Mouse (Mus musculus) CH12.LX (cell line): ENCODE data around the gene Tbx20. TPM values are rescaled to one million over a fixed set of nuclear protein-coding genes. Genes with fewer than 3 reads are reported as not detected.

Experiments used
- DNase-seq: peaks from one replicate; pipeline ENCODE4 v3.0.0-alpha.2; 2013; ENCODE audit errors: extremely low read depth
- H3K27ac ChIP-seq: 2 replicates; pipeline ENCODE4 v1.5.1; 2012; ENCODE audit warnings: low read depth, mild to moderate bottlenecking, control low read depth, moderate library complexity; ENCODE audit not compliant: insufficient read depth
- H3K27me3 ChIP-seq: replicated peaks from 2 replicates; pipeline ENCODE3; 2012; ENCODE audit warnings: inconsistent platforms
- H3K36me3 ChIP-seq, 2 experiments: replicated peaks in 1 of 2; 2 replicates each; pipeline versions ENCODE3 to v1.6.1; 2012; ENCODE audit warnings: inconsistent platforms in 1 of 2, low read length in 1 of 2, mild to moderate bottlenecking in 1 of 2, mixed read lengths in 1 of 2, moderate library complexity in 1 of 2; ENCODE audit not compliant: control insufficient read depth in 1 of 2, insufficient read depth in 1 of 2
- H3K4me1 ChIP-seq, 2 experiments: 2 replicates each; pipeline ENCODE4 v1.6.1; 2012; ENCODE audit warnings: inconsistent platforms in 1 of 2, moderate library complexity in 1 of 2; ENCODE audit not compliant: insufficient read depth in 2 of 2, control insufficient read depth in 1 of 2
- H3K4me2 ChIP-seq: 2 replicates; pipeline ENCODE4 v1.6.1; 2012; ENCODE audit warnings: low read depth, mild to moderate bottlenecking, control low read depth; ENCODE audit not compliant: poor library complexity, insufficient read depth, severe bottlenecking
- H3K4me3 ChIP-seq, 3 experiments: fragments of 150-350 bp in 1 of 3; sonication (generic) in 1 of 3; replicated peaks in 1 of 3; 2 replicates each; pipeline versions ENCODE3 to v1.5.1; 2011 to 2012; ENCODE audit warnings: low read depth in 2 of 3, low read length in 2 of 3, mild to moderate bottlenecking in 2 of 3, moderate library complexity in 2 of 3, control low read depth in 1 of 3, improper control_type of control experiment in 1 of 3, inconsistent platforms in 1 of 3, mixed read lengths in 1 of 3; ENCODE audit not compliant: poor library complexity in 1 of 3
- H3K79me2 ChIP-seq: replicated peaks from 2 replicates; pipeline ENCODE4 v1.6.1; 2012; ENCODE audit warnings: mild to moderate bottlenecking, moderate library complexity; ENCODE audit not compliant: control insufficient read depth, poor library complexity, insufficient read depth, severe bottlenecking; ENCODE audit errors: extremely low read depth
- H3K9ac ChIP-seq: 2 replicates; pipeline ENCODE4 v1.6.1; 2012; ENCODE audit warnings: low read depth, mild to moderate bottlenecking, control low read depth, moderate library complexity; ENCODE audit not compliant: insufficient read depth
- H3K9me3 ChIP-seq: replicated peaks from 2 replicates; pipeline ENCODE3; 2012; ENCODE audit warnings: low read length, inconsistent platforms, mixed read lengths
- BHLHE40 ChIP-seq: IDR thresholded peaks from 2 replicates; pipeline ENCODE4 v1.6.1; 2011; ENCODE audit warnings: mild to moderate bottlenecking, low read depth, low read length, improper control_type of control experiment
- CHD1 ChIP-seq: IDR thresholded peaks from 2 replicates; pipeline ENCODE4 v1.6.1; 2012; ENCODE audit warnings: low read depth, low read length, improper control_type of control experiment, inconsistent platforms
- CTCF ChIP-seq, 2 experiments: IDR thresholded peaks in 1 of 2; conservative IDR thresholded peaks in 1 of 2; 2 replicates each; pipeline ENCODE4 v1.5.1; 2011 to 2012; ENCODE audit warnings: low read depth in 2 of 2, low read length in 2 of 2, improper control_type of control experiment in 1 of 2, inconsistent platforms in 1 of 2, mild to moderate bottlenecking in 1 of 2, moderate library complexity in 1 of 2
- E2F4 ChIP-seq: IDR thresholded peaks from 2 replicates; pipeline ENCODE4 v1.6.1; 2011; ENCODE audit warnings: low read depth, low read length, improper control_type of control experiment; ENCODE audit not compliant: insufficient replicate concordance
- GABPA ChIP-seq: IDR thresholded peaks from 2 replicates; pipeline ENCODE4 v1.6.1; 2012; ENCODE audit warnings: low read depth, low read length, improper control_type of control experiment, inconsistent platforms; ENCODE audit not compliant: insufficient replicate concordance
- IRF4 ChIP-seq: IDR thresholded peaks from 2 replicates; pipeline ENCODE4 v1.6.1; 2014; ENCODE audit warnings: low read depth, mild to moderate bottlenecking, inconsistent platforms, low read length, improper control_type of control experiment
- JUND ChIP-seq: conservative IDR thresholded peaks from 2 replicates; pipeline ENCODE4 v1.6.1; 2011; ENCODE audit warnings: low read depth, low read length, improper control_type of control experiment
- MAFK ChIP-seq: IDR thresholded peaks from 2 replicates; pipeline ENCODE4 v1.6.1; 2011; ENCODE audit warnings: low read length, improper control_type of control experiment; ENCODE audit not compliant: insufficient replicate concordance
- MAX ChIP-seq: IDR thresholded peaks from 2 replicates; pipeline ENCODE4 v1.6.1; 2011; ENCODE audit warnings: low read length, improper control_type of control experiment
- NRF1 ChIP-seq: IDR thresholded peaks from 2 replicates; pipeline ENCODE4 v1.6.1; 2014; ENCODE audit warnings: low read depth, mild to moderate bottlenecking, inconsistent platforms, low read length, improper control_type of control experiment, moderate library complexity
- POLR2A ChIP-seq: IDR thresholded peaks from 2 replicates; pipeline ENCODE4 v1.6.1; 2011; ENCODE audit warnings: low read depth, mild to moderate bottlenecking, improper control_type of control experiment, low read length
- RAD21 ChIP-seq: IDR thresholded peaks from 2 replicates; pipeline ENCODE4 v1.6.1; 2011; ENCODE audit warnings: low read depth, mild to moderate bottlenecking, low read length, improper control_type of control experiment, moderate library complexity
- RCOR1 ChIP-seq: conservative IDR thresholded peaks from 2 replicates; pipeline ENCODE4 v1.6.1; 2012; ENCODE audit warnings: low read depth, mild to moderate bottlenecking, inconsistent platforms, low read length, improper control_type of control experiment
- SIN3A ChIP-seq: IDR thresholded peaks from 2 replicates; pipeline ENCODE4 v1.6.1; 2012; ENCODE audit warnings: low read length, improper control_type of control experiment, inconsistent platforms
- SMC3 ChIP-seq: IDR thresholded peaks from 2 replicates; pipeline ENCODE4 v1.6.1; 2011; ENCODE audit warnings: low read depth, low read length, improper control_type of control experiment
- TBP ChIP-seq: conservative IDR thresholded peaks from 2 replicates; pipeline ENCODE4 v1.6.1; 2011; ENCODE audit warnings: low read depth, low read length, improper control_type of control experiment
- UBTF ChIP-seq: IDR thresholded peaks from 2 replicates; pipeline ENCODE4 v1.6.1; 2012; ENCODE audit warnings: low read depth, mild to moderate bottlenecking, inconsistent platforms, low read length, improper control_type of control experiment, moderate library complexity
- USF2 ChIP-seq: conservative IDR thresholded peaks from 2 replicates; pipeline ENCODE4 v1.6.1; 2011; ENCODE audit warnings: low read depth, low read length, improper control_type of control experiment
- ZMIZ1 ChIP-seq: IDR thresholded peaks from 2 replicates; pipeline ENCODE4 v1.6.1; 2012; ENCODE audit warnings: low read depth, mild to moderate bottlenecking, inconsistent platforms, low read length, improper control_type of control experiment
- ZNF384 ChIP-seq: IDR thresholded peaks from 2 replicates; pipeline ENCODE4 v1.6.1; 2012; ENCODE audit warnings: low read depth, low read length, improper control_type of control experiment, inconsistent platforms
- dilution Hi-C: fragments of 300-500 bp; cut with MboI; formaldehyde crosslinking; loops from 2 replicates; pipeline ENCODE4 v1.14.3; 2020; ENCODE audit warnings: low sequenced_read_pairs; ENCODE audit not compliant: extremely low pct_unique_long_range_greater_than_20kb, extremely low pct_ligation_motif_present
- in situ Hi-C: fragments of 300-500 bp; cut with MboI; formaldehyde crosslinking; loops from 3 replicates; pipeline ENCODE4 v1.14.3; 2019; ENCODE audit warnings: low sequenced_read_pairs, low pct_ligation_motif_present, low pct_unique_long_range_greater_than_20kb, mixed read lengths
- polyA plus RNA-seq: library from polyadenylated mRNA; unstranded; fragments of >175 nt; gene quantifications from 2 replicates; pipeline ENCODE4 v1.2.1, GENCODE M21; 2012; ENCODE audit warnings: low read depth; ENCODE audit not compliant: insufficient read length
- total RNA-seq, 2 experiments: library from RNA; depleted of rRNA; stranded (reverse); fragments of 300-350 nt in 1 of 2; fragments of >200 nt in 1 of 2; gene quantifications; 2 replicates each; pipeline ENCODE4 v1.2.3; 2012 to 2014

Gene Tbx20
- total and polyA plus RNA-seq, 3 experiments: not detected

GRCm38 (mm10) chr9:24771713-24772112, 2.4 kb downstream of the Tbx20 start:
- Histone ChIP-seq H3K27me3 (no peaks in the 10 kb centered on the region), H3K79me2 (no peaks in the 10 kb centered on the region), H3K4me3 (no peak overlapping the region), H3K4me1 (peaks cover 0 to 5% of the 10 kb centered on the region in 2 experiments; a peak in 1 of 4 replicates), H3K9me3 (no peaks in the 10 kb centered on the region), H3K36me3 (no peaks in the 10 kb centered on the region), H3K4me2 (no peak overlapping the region), H3K9ac (no peak overlapping the region), H3K27ac (no peak overlapping the region)
- DNase-seq: no peak
- TF ChIP-seq RAD21 (no peak), MAFK (no peak), BHLHE40 (no peak), UBTF (no peak), NRF1 (no peak), MAX (no peak), SIN3A (no peak), JUND (no peak), CHD1 (no peak), E2F4 (no peak)
- in situ Hi-C loops: loop anchor here (25.0 kb wide), 1 partner anchor 266 kb away; no protein-coding TSS in a partner anchor
- dilution Hi-C loops: no loop called here

DNA sequence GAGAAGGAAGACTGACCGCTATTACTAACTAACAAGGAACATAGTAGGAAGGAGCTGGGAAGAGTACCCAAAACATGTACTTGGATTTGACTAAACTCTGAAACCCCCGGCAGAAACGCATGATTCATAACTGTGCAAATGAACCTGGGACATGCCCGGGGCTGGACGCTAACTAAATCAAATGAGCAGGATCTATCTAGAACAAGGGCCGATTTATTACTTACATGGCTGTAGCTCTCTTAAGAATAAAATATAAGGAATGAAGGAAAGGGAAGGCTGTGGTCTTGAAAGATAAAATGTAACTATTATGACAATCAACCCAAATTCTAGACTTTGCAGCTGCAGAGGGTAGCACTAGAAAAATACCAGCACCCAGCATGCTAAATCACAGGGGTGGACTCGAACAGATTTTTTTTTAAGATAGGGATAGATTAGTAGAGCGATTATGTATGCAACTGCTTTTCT, 3.1 kb downstream of the Tbx20 start:
- H3K27me3 ChIP-seq: no peaks in the 10 kb centered on the region
- no peaks in the 10 kb centered on the region for H3K36me3 ChIP-seq
- peaks cover 0 to 5% of the 10 kb centered on the region in 2 experiments; a peak in 1 of 4 replicates for H3K4me1 ChIP-seq
- no peak overlapping the region for H3K9ac ChIP-seq
- in situ Hi-C loops: loop anchor here (25.0 kb wide), 1 partner anchor 266 kb away; no protein-coding TSS in a partner anchor
- H3K9me3 ChIP-seq: no peaks in the 10 kb centered on the region
- DNase-seq: no peak
- no peaks in the 10 kb centered on the region for H3K79me2 ChIP-seq
- dilution Hi-C loops: no loop called here
- no peak overlapping the region for H3K4me3 ChIP-seq
- H3K27ac ChIP-seq: no peak overlapping the region
- no peak overlapping the region for H3K4me2 ChIP-seq
- TF ChIP-seq USF2: no peak
- TF ChIP-seq RCOR1: no peak
- no peak for TF ChIP-seq ZMIZ1
- TF ChIP-seq CHD1: no peak
- TF ChIP-seq IRF4: no peak
- TF ChIP-seq TBP: no peak
- TF ChIP-seq CTCF (conservative IDR thresholded peaks at IDR 0.05 in 1 of 2, IDR thresholded peaks at IDR 0.05 in 1 of 2; ENCODE audit: low read depth in 2 of 2, low read length in 2 of 2): no peak
- no peak for TF ChIP-seq SMC3
- TF ChIP-seq ZNF384: no peak
- TF ChIP-seq RAD21: no peak
- no peak for TF ChIP-seq POLR2A
- no peak for TF ChIP-seq UBTF
- TF ChIP-seq GABPA: no peak
